Mouse (Mus musculus) erythroblast, adult 5-6 weeks (primary cell): Measurements from ENCODE around the gene Cd300c. TPM values are rescaled to one million over a fixed set of nuclear protein-coding genes. Genes with fewer than 3 reads are reported as not detected.

Experiments
- total RNA-seq, 2 experiments: library from RNA; stranded (forward) in 1 of 2; stranded (reverse) in 1 of 2; fragments of 150-400 nt in 1 of 2; fragments of 200-764, 138-1000 nt in 1 of 2; gene quantifications; 2 replicates each; pipeline versions ENCODE4 v1.2.3 to v1.2.4; 2015 to 2017; ENCODE audit warnings: low replicate concordance in 2 of 2

The Cd300c gene
- total RNA-seq, 2 experiments from 2014 or later = 0.60 TPM; not detected in 1

Other genes starting within 250 kb of the Cd300c start
- gene Dnaic2, start 241.7 kb downstream of the Cd300c start, total RNA-seq (2015; ENCODE audit: low replicate concordance) = not detected in 2 replicates
- gene Dnaic2, start 241.7 kb downstream of the Cd300c start, total RNA-seq (2017; ENCODE audit: low replicate concordance) = not detected in 2 replicates
- gene Kif19a, start 203.8 kb downstream of the Cd300c start, total RNA-seq (2015; ENCODE audit: low replicate concordance) = 0.58 TPM in 1 of 2 replicates, not detected in the other
- 0.70 TPM in 1 of 2 replicates, not detected in the other for gene Kif19a, start 203.8 kb downstream of the Cd300c start, total RNA-seq (2017; ENCODE audit: low replicate concordance)
- not detected in 2 replicates for gene Btbd17, start 173.2 kb downstream of the Cd300c start, total RNA-seq (2015; ENCODE audit: low replicate concordance)
- gene Btbd17, start 173.2 kb downstream of the Cd300c start, total RNA-seq (2017; ENCODE audit: low replicate concordance) = not detected in 2 replicates
- gene Gpr142, start 170.2 kb downstream of the Cd300c start, total RNA-seq (2015; ENCODE audit: low replicate concordance) = not detected in 2 replicates
- not detected in 2 replicates for gene Gpr142, start 170.2 kb downstream of the Cd300c start, total RNA-seq (2017; ENCODE audit: low replicate concordance)
- 0.77 TPM in 1 of 2 replicates, not detected in the other for gene Gprc5c, start 118.0 kb downstream of the Cd300c start, total RNA-seq (2015; ENCODE audit: low replicate concordance)
- gene Gprc5c, start 118.0 kb downstream of the Cd300c start, total RNA-seq (2017; ENCODE audit: low replicate concordance) = 0.09 TPM in 1 of 2 replicates, not detected in the other
- gene Cd300a, start 79.1 kb downstream of the Cd300c start, total RNA-seq (2015; ENCODE audit: low replicate concordance) = 3.8 and 4.8 TPM in 2 replicates
- gene Cd300a, start 79.1 kb downstream of the Cd300c start, total RNA-seq (2017; ENCODE audit: low replicate concordance) = 3.7 and 7.1 TPM in 2 replicates
- gene Cd300lb, start 34.8 kb downstream of the Cd300c start, total RNA-seq (2015; ENCODE audit: low replicate concordance) = 9.2 and 20.9 TPM in 2 replicates
- gene Cd300lb, start 34.8 kb downstream of the Cd300c start, total RNA-seq (2017; ENCODE audit: low replicate concordance) = 9.6 and 14.8 TPM in 2 replicates
- gene Cd300ld, start 20.8 kb upstream of the Cd300c start, total RNA-seq (2015; ENCODE audit: low replicate concordance) = 5.2 and 9.2 TPM in 2 replicates
- 3.1 and 5.4 TPM in 2 replicates for gene Cd300ld, start 20.8 kb upstream of the Cd300c start, total RNA-seq (2017; ENCODE audit: low replicate concordance)
- 1.5 and 2.3 TPM in 2 replicates for gene Cd300c2, start 32.7 kb upstream of the Cd300c start, total RNA-seq (2015; ENCODE audit: low replicate concordance)
- gene Cd300c2, start 32.7 kb upstream of the Cd300c start, total RNA-seq (2017; ENCODE audit: low replicate concordance) = 1.8 and 3.4 TPM in 2 replicates
- gene Cd300ld2, start 47.0 kb upstream of the Cd300c start, total RNA-seq (2015; ENCODE audit: low replicate concordance) = not detected in 2 replicates
- not detected in 2 replicates for gene Cd300ld2, start 47.0 kb upstream of the Cd300c start, total RNA-seq (2017; ENCODE audit: low replicate concordance)
- 1.7 TPM in 1 of 2 replicates, not detected in the other for gene Cd300ld4, start 57.9 kb upstream of the Cd300c start, total RNA-seq (2015; ENCODE audit: low replicate concordance)
- 2.1 TPM in 1 of 2 replicates, not detected in the other for gene Cd300ld4, start 57.9 kb upstream of the Cd300c start, total RNA-seq (2017; ENCODE audit: low replicate concordance)
- 1.7 TPM in 1 of 2 replicates, not detected in the other for gene Cd300ld5, start 68.6 kb upstream of the Cd300c start, total RNA-seq (2015; ENCODE audit: low replicate concordance)
- not detected in 2 replicates for gene Cd300ld5, start 68.6 kb upstream of the Cd300c start, total RNA-seq (2017; ENCODE audit: low replicate concordance)
- gene Cd300ld3, start 79.3 kb upstream of the Cd300c start, total RNA-seq (2015; ENCODE audit: low replicate concordance) = 1.7 and 27.2 TPM in 2 replicates
- gene Cd300ld3, start 79.3 kb upstream of the Cd300c start, total RNA-seq (2017; ENCODE audit: low replicate concordance) = 13.0 TPM in 1 of 2 replicates, not detected in the other
- 2.3 and 2.7 TPM in 2 replicates for gene Cd300e, start 93.0 kb upstream of the Cd300c start, total RNA-seq (2015; ENCODE audit: low replicate concordance)
- 0.42 and 0.43 TPM in 2 replicates for gene Cd300e, start 93.0 kb upstream of the Cd300c start, total RNA-seq (2017; ENCODE audit: low replicate concordance)
- 4.8 and 7.5 TPM in 2 replicates for gene Rab37, start 122.3 kb upstream of the Cd300c start, total RNA-seq (2015; ENCODE audit: low replicate concordance)
- gene Rab37, start 122.3 kb upstream of the Cd300c start, total RNA-seq (2017; ENCODE audit: low replicate concordance) = 3.8 and 4.3 TPM in 2 replicates
- gene Cd300lf, start 164.8 kb upstream of the Cd300c start, total RNA-seq (2015; ENCODE audit: low replicate concordance) = 6.3 and 17.3 TPM in 2 replicates
- gene Cd300lf, start 164.8 kb upstream of the Cd300c start, total RNA-seq (2017; ENCODE audit: low replicate concordance) = 11.3 and 13.7 TPM in 2 replicates
- 22.2 and 22.5 TPM in 2 replicates for gene Slc9a3r1, start 194.2 kb upstream of the Cd300c start, total RNA-seq (2015; ENCODE audit: low replicate concordance)
- gene Slc9a3r1, start 194.2 kb upstream of the Cd300c start, total RNA-seq (2017; ENCODE audit: low replicate concordance) = 17.7 and 19.1 TPM in 2 replicates
- 4.6 and 5.2 TPM in 2 replicates for gene Tmem104, start 218.3 kb upstream of the Cd300c start, total RNA-seq (2015; ENCODE audit: low replicate concordance)
- 0.85 and 1.5 TPM in 2 replicates for gene Tmem104, start 218.3 kb upstream of the Cd300c start, total RNA-seq (2017; ENCODE audit: low replicate concordance)
- gene Nat9, start 218.7 kb upstream of the Cd300c start, total RNA-seq (2015; ENCODE audit: low replicate concordance) = 3.1 and 8.8 TPM in 2 replicates
- 8.8 and 10.5 TPM in 2 replicates for gene Nat9, start 218.7 kb upstream of the Cd300c start, total RNA-seq (2017; ENCODE audit: low replicate concordance)